In genomic region chr2:56114469-56114868, GRCm38 (mm10) we compare ENCODE assay signal across 7 mouse cellular contexts.
DNase-seq lines count a peak whose midpoint lies in the region; ATAC-seq and TF ChIP-seq lines count a peak whose summit lies in the region.

No protein-coding gene starts in this region.

- no peak for DNase-seq in kidney, postnatal 25 days
- peak; percentile 80 for DNase-seq in NIH3T3 (ENCODE audit: low read depth)
- DNase-seq in embryo, embryonic 11.5 days (ENCODE audit: low read depth, low spot score), result peak; percentile 26
- peak; percentile 88 for DNase-seq in kidney, postnatal 0 days (ENCODE audit: low spot score)
- peak; percentile 85 for DNase-seq in midbrain, embryonic 14.5 days
- DNase-seq in ovary, postnatal 10 days (ENCODE audit: low spot score), result no peak

- peak; percentile 79 for TF ChIP-seq CTCF in kidney, postnatal 0 days (IDR thresholded peaks at IDR 0.05; ENCODE audit: low read depth)

- H3K4me1 ChIP-seq in kidney, embryonic 15.5 days, result no peaks in the 10 kb centered on the region
- no peaks in the 10 kb centered on the region for H3K4me1 ChIP-seq in kidney, postnatal 0 days (replicated peaks; ENCODE audit: insufficient read depth, low read length)
- H3K4me1 ChIP-seq in midbrain, embryonic 14.5 days (ENCODE audit: control insufficient read depth, insufficient read depth, low read length), result no peaks in the 10 kb centered on the region

- no peak overlapping the region for H3K27ac ChIP-seq in kidney, embryonic 15.5 days
- no peak overlapping the region for H3K27ac ChIP-seq in kidney, postnatal 0 days
- H3K27ac ChIP-seq in midbrain, embryonic 14.5 days (replicated peaks; ENCODE audit: low read depth, low read length), result no peak overlapping the region

- 18% methylated on average over 3 of the region's 3 CpGs for WGBS in kidney, embryonic 15.5 days
- 21% methylated on average over 3 of the region's 3 CpGs for WGBS in kidney, postnatal 0 days
- WGBS in midbrain, embryonic 14.5 days, result 25% methylated on average over 3 of the region's 3 CpGs

- H3K4me3 ChIP-seq in kidney, embryonic 15.5 days (replicated peaks), result no peak overlapping the region
- no peak overlapping the region for H3K4me3 ChIP-seq in kidney, postnatal 0 days (replicated peaks; ENCODE audit: low read depth, low read length)
- no peak overlapping the region for H3K4me3 ChIP-seq in midbrain, embryonic 14.5 days (replicated peaks; ENCODE audit: low read depth, low read length)

- 0 out of 2 replicates have a peak, but pooled peaks have one; percentile 71 for ATAC-seq in kidney, embryonic 15.5 days (replicated peaks; ENCODE audit: low FRiP score)
- peak; percentile 79 for ATAC-seq in kidney, postnatal 0 days (replicated peaks; ENCODE audit: low FRiP score, low read depth)
- ATAC-seq in midbrain, embryonic 14.5 days (ENCODE audit: low FRiP score, low TSS enrichment), result peak; percentile 76; the same call in 1 of the 2 replicates

- H3K9ac ChIP-seq in kidney, embryonic 15.5 days, result no peak overlapping the region
- no peak overlapping the region for H3K9ac ChIP-seq in kidney, postnatal 0 days (ENCODE audit: low read depth, low read length)
- no peak overlapping the region for H3K9ac ChIP-seq in midbrain, embryonic 14.5 days (replicated peaks; ENCODE audit: low read length)

- H3K9me3 ChIP-seq in kidney, embryonic 15.5 days (replicated peaks), result no peaks in the 10 kb centered on the region
- no peaks in the 10 kb centered on the region for H3K9me3 ChIP-seq in kidney, postnatal 0 days (replicated peaks; ENCODE audit: low read length)
- H3K9me3 ChIP-seq in midbrain, embryonic 14.5 days (ENCODE audit: control insufficient read depth, low read length), result no peaks in the 10 kb centered on the region

- no peaks in the 10 kb centered on the region for H3K36me3 ChIP-seq in kidney, embryonic 15.5 days
- H3K36me3 ChIP-seq in kidney, postnatal 0 days (ENCODE audit: insufficient read depth, low read length), result no peaks in the 10 kb centered on the region
- H3K36me3 ChIP-seq in midbrain, embryonic 14.5 days (ENCODE audit: control insufficient read depth, insufficient read depth, low read length), result no peaks in the 10 kb centered on the region

- H3K27me3 ChIP-seq in kidney, embryonic 15.5 days, result no peaks in the 10 kb centered on the region
- H3K27me3 ChIP-seq in kidney, postnatal 0 days (ENCODE audit: insufficient read depth, low read length), result no peaks in the 10 kb centered on the region
- H3K27me3 ChIP-seq in midbrain, embryonic 14.5 days (ENCODE audit: control insufficient read depth, insufficient read depth, low read length), result peaks cover 12% of the 10 kb centered on the region; the same call in 1 of the 2 replicates

- H3K4me2 ChIP-seq in kidney, embryonic 15.5 days, result no peak overlapping the region
- H3K4me2 ChIP-seq in kidney, postnatal 0 days (ENCODE audit: low read length), result no peak overlapping the region
- no peak overlapping the region for H3K4me2 ChIP-seq in midbrain, embryonic 14.5 days (ENCODE audit: low read length)

Comparison
In these comparisons a context has a peak if more than half of its experiments do, and no peak if none do; other contexts are left out.
1. DNase-seq: peak in NIH3T3 (single experiment), embryo, embryonic 11.5 days (single experiment), kidney, postnatal 0 days (single experiment) and midbrain, embryonic 14.5 days (single experiment); none in kidney, postnatal 25 days (0 of 2) and ovary, postnatal 10 days (single experiment).
2. Peak in every context shown above with its lines, with median percentiles within 50 percentile points of each other: ATAC-seq.